Mouse (Mus musculus) G1E (cell line): ENCODE measurements at regions not wholly inside any gene's neighbourhood (a gene's known extent, or its start where the extent isn't known, plus 50 kb on each side); places are given as distances from the start of the nearest gene placed in this dataset.

Experiments
- CTCF ChIP-seq: IDR thresholded peaks from 2 replicates; pipeline ENCODE4 v1.5.1; 2012; ENCODE audit warnings: low read depth, low read length, inconsistent platforms, mixed read lengths
- GATA1 ChIP-seq: IDR thresholded peaks from 2 replicates; pipeline ENCODE4 v1.6.1; 2012; ENCODE audit warnings: borderline replicate concordance, low read length, inconsistent platforms, mixed read lengths
- GATA2 ChIP-seq: IDR thresholded peaks from 2 replicates; pipeline ENCODE4 v1.6.1; 2012; ENCODE audit warnings: low read depth, low read length, inconsistent platforms, borderline replicate concordance
- TAL1 ChIP-seq: conservative IDR thresholded peaks from 2 replicates; pipeline ENCODE4 v1.6.1; 2012; ENCODE audit warnings: low read depth, low read length, inconsistent platforms, mixed read lengths

- TF ChIP-seq GATA1 (no peak), TAL1 (no peak), GATA2 (no peak), CTCF (no peak)
These were observed 221.3 kb downstream of the Prdm13 start for GRCm38 (mm10) chr4:21464456-21464855.
